Mouse (Mus musculus) MEL (cell line): Measurements from ENCODE around the gene Plcb4.

Experiments used
- CHD1 ChIP-seq: IDR thresholded peaks from 2 replicates; pipeline ENCODE4 v1.6.1; 2012; ENCODE audit warnings: low read depth, mild to moderate bottlenecking, inconsistent platforms, low read length, improper control_type of control experiment
- CTCF ChIP-seq, 3 experiments: IDR thresholded peaks in 2 of 3; conservative IDR thresholded peaks in 1 of 3; 2 replicates each; pipeline ENCODE4 v1.5.1; 2011 to 2012; ENCODE audit warnings: low read length in 3 of 3, low read depth in 2 of 3, mild to moderate bottlenecking in 2 of 3, improper control_type of control experiment in 1 of 3, inconsistent platforms in 1 of 3, mixed read lengths in 1 of 3, moderate library complexity in 1 of 3; ENCODE audit not compliant: control insufficient read depth in 1 of 3, insufficient read depth in 1 of 3, poor library complexity in 1 of 3, severe bottlenecking in 1 of 3
- GATA1 ChIP-seq: IDR thresholded peaks from 2 replicates; pipeline ENCODE4 v1.6.1; 2011; ENCODE audit warnings: low read depth, low read length, improper control_type of control experiment
- MEF2A ChIP-seq: IDR thresholded peaks from 2 replicates; pipeline ENCODE4 v1.6.1; 2014; ENCODE audit warnings: low read depth, mild to moderate bottlenecking, inconsistent platforms, low read length, improper control_type of control experiment; ENCODE audit not compliant: poor library complexity, insufficient replicate concordance, severe bottlenecking; ENCODE audit errors: extremely low read depth
- POLR2A ChIP-seq, 2 experiments: IDR thresholded peaks; 2 replicates each; pipeline ENCODE4 v1.6.1; 2011 to 2012; ENCODE audit warnings: low read length in 2 of 2, mild to moderate bottlenecking in 2 of 2, control low read depth in 1 of 2, improper control_type of control experiment in 1 of 2, low read depth in 1 of 2, moderate library complexity in 1 of 2; ENCODE audit not compliant: control insufficient read depth in 1 of 2, insufficient read depth in 1 of 2, poor library complexity in 1 of 2
- USF1 ChIP-seq: IDR thresholded peaks from 2 replicates; pipeline ENCODE4 v1.6.1; 2014; ENCODE audit warnings: low read depth, mild to moderate bottlenecking, inconsistent platforms, low read length, improper control_type of control experiment, moderate library complexity
- ZNF384 ChIP-seq: IDR thresholded peaks from 2 replicates; pipeline ENCODE4 v1.6.1; 2012; ENCODE audit warnings: low read depth, mild to moderate bottlenecking, inconsistent platforms, low read length, improper control_type of control experiment

GRCm38 (mm10) chr2:135869637-135870036 lies 210.8 kb downstream of the Plcb4 start:
- TF ChIP-seq CTCF (IDR thresholded peaks at IDR 0.05 in 2 of 3, conservative IDR thresholded peaks at IDR 0.05 in 1 of 3; ENCODE audit: control insufficient read depth in 1 of 3, insufficient read depth in 1 of 3, low read depth in 2 of 3, low read length in 3 of 3, poor library complexity in 1 of 3, severe bottlenecking in 1 of 3) (no peak), GATA1 (no peak), MEF2A (no peak), POLR2A (IDR thresholded peaks at IDR 0.05; ENCODE audit: control insufficient read depth in 1 of 2, insufficient read depth in 1 of 2, low read depth in 1 of 2, low read length in 2 of 2, poor library complexity in 1 of 2) (no peak), CHD1 (no peak), USF1 (no peak), ZNF384 (no peak)
